Comparison of ENCODE assay signal across 13 mouse cellular contexts in genomic region chr8:73312714-73313607, GRCm38 (mm10). TPM values are rescaled to one million over a fixed set of nuclear protein-coding genes. Genes with fewer than 3 reads are reported as not detected.
A peak's percentile ranks its signal among the peaks of the same experiment; 100 is the strongest.
DNase-seq lines count a peak whose midpoint lies in the region; ATAC-seq and TF ChIP-seq lines count a peak whose summit lies in the region.
"Had no signal": no experiment of that assay in that cellular context is flagged by ENCODE, and none has a peak within 500 bp of the region (broad histone marks: within the 10 kb centered on the region; RNA-seq: fewer than 3 reads in every experiment).

No protein-coding gene starts in this region.

- no peak for TF ChIP-seq CTCF in bone marrow macrophage, adult 2 months (IDR thresholded peaks at IDR 0.05; ENCODE audit: low read depth, low read length)

- intact Hi-C loops in heart, postnatal 10 days (cut with DNase I), result no loop called here

- peak overlapping the region; percentile 50 for H3K27ac ChIP-seq in bone marrow macrophage, adult 2 months (ENCODE audit: insufficient read depth, low read depth, low read length)
- H3K27ac ChIP-seq: limb, embryonic 15.5 days had no signal

- peaks cover 12% of the 10 kb centered on the region; the same call in 1 of the 2 replicates for H3K4me1 ChIP-seq in bone marrow macrophage, adult 2 months (ENCODE audit: control insufficient read depth, insufficient read depth, low read length)
- H3K4me1 ChIP-seq: limb, embryonic 15.5 days had no signal

- TF ChIP-seq POLR2A in bone marrow macrophage, adult 2 months (IDR thresholded peaks at IDR 0.05; ENCODE audit: borderline replicate concordance, low read depth, low read length), result no peak

- no peak for ATAC-seq in CD4-positive, CD25-positive, alpha-beta regulatory T cell, adult 4 months

- peak; percentile 4 for DNase-seq in embryo, embryonic 9.5 days (ENCODE audit: extremely low spot score)
- DNase-seq in embryo, embryonic 10 days (ENCODE audit: low spot score), result no peak
- DNase-seq in heart, postnatal 10 days, result peak; percentile 43 to 50
- peak; percentile 66 for DNase-seq in kidney, postnatal 14 days
- no peak for DNase-seq in layer of hippocampus, adult 8-10 months (ENCODE audit: low spot score in 2 of 2)
- no peak for DNase-seq in right cerebral cortex, postnatal 4 days
- DNase-seq: adrenal gland, postnatal 10 days; right cerebral cortex, postnatal 25 days; thymus, postnatal 36 days had no signal

- H3K4me3 ChIP-seq in bone marrow macrophage, adult 2 months (ENCODE audit: insufficient read depth, low read length), result no peak overlapping the region
- H3K4me3 ChIP-seq: limb, embryonic 15.5 days had no signal

RNA-seq across cellular contexts. Expression of gene Large1, which starts 40.4 kb away (rescaled TPM):
- polyA plus RNA-seq in bone marrow macrophage, adult 2 months (2012; ENCODE audit: insufficient read depth, insufficient read length, missing spikeins), result 8.0 and 8.4 TPM in 2 replicates
- 10 to 100 TPM; 29.0 to 29.8 TPM for total RNA-seq in heart, postnatal 10 days (2021)
- total RNA-seq in layer of hippocampus, adult 8-10 months (2022), result 100 to 1,000 TPM; 127 to 150 (median 138) TPM
- polyA plus RNA-seq in CD4-positive, CD25-positive, alpha-beta regulatory T cell, adult 4 months (2017; shearing (Covaris generic)), result under 1 TPM in 1 of 2 experiments, not detected in 1; 0.32 TPM
- total RNA-seq: MEL had no signal

Comparison
In these comparisons a context has a peak if more than half of its experiments do, and no peak if none do; other contexts are left out.
1. DNase-seq: peak in embryo, embryonic 9.5 days (single experiment), heart, postnatal 10 days (2 of 2) and kidney, postnatal 14 days (single experiment); none in embryo, embryonic 10 days (single experiment), layer of hippocampus, adult 8-10 months (0 of 2) and right cerebral cortex, postnatal 4 days (single experiment).
2. RNA of gene Large1, which starts 40.4 kb away (total RNA-seq): 127 to 150 TPM in layer of hippocampus, adult 8-10 months; 29.0 to 29.8 TPM in heart, postnatal 10 days; every median in the first group is over 4 times any median in the second.